Mouse (Mus musculus): ENCODE measurements at regions not wholly inside any gene's neighbourhood (a gene's known extent, or its start where the extent isn't known, plus 50 kb on each side); places are given as distances from the start of the nearest gene placed in this dataset.

- H3K4me1 ChIP-seq (ENCODE audit: control insufficient read depth, insufficient read depth, low read length): no peaks in the 10 kb centered on the region
- peak; percentile 18 for DNase-seq
- 48% methylated on average over 1 of the region's 1 CpGs for WGBS
- H3K4me3 ChIP-seq (replicated peaks; ENCODE audit: extremely low read depth, low read depth, low read length): no peak overlapping the region
- TF ChIP-seq POLR2A (IDR thresholded peaks at IDR 0.05; ENCODE audit: borderline replicate concordance, extremely low read depth, low read depth, low read length): no peak
- peak; percentile 75 for TF ChIP-seq CTCF (IDR thresholded peaks at IDR 0.05; ENCODE audit: insufficient read depth, low read length)
These were observed 312.5 kb upstream of the Mmadhc start for GRCm38 (mm10) chr2:50609086-50609485.

- H3K4me1 ChIP-seq (ENCODE audit: control insufficient read depth, insufficient read depth, low read length): no peaks in the 10 kb centered on the region
- H3K4me3 ChIP-seq (replicated peaks; ENCODE audit: extremely low read depth, low read depth, low read length): no peak overlapping the region
- 47% methylated on average over 6 of the region's 6 CpGs for WGBS
- DNase-seq: no peak
- no peak for TF ChIP-seq CTCF (IDR thresholded peaks at IDR 0.05; ENCODE audit: insufficient read depth, low read length)
- TF ChIP-seq POLR2A (IDR thresholded peaks at IDR 0.05; ENCODE audit: borderline replicate concordance, extremely low read depth, low read depth, low read length): no peak
These were observed 292.6 kb upstream of the Mmadhc start for GRCm38 (mm10) chr2:50589195-50589594.

GRCm38 (mm10) chr2:50588652-50589051 is 292.1 kb upstream of the Mmadhc start:
- DNase-seq: no peak
- Histone ChIP-seq H3K4me3 (replicated peaks; ENCODE audit: extremely low read depth, low read depth, low read length) (no peak overlapping the region), H3K4me1 (ENCODE audit: control insufficient read depth, insufficient read depth, low read length) (no peaks in the 10 kb centered on the region)
- WGBS: 61% methylated on average over 6 of the region's 6 CpGs
- TF ChIP-seq CTCF (IDR thresholded peaks at IDR 0.05; ENCODE audit: insufficient read depth, low read length) (no peak), POLR2A (IDR thresholded peaks at IDR 0.05; ENCODE audit: borderline replicate concordance, extremely low read depth, low read depth, low read length) (no peak)

- WGBS: 73% methylated on average over 6 of the region's 6 CpGs
- H3K4me1 ChIP-seq (ENCODE audit: control insufficient read depth, insufficient read depth, low read length): no peaks in the 10 kb centered on the region
- H3K4me3 ChIP-seq (replicated peaks; ENCODE audit: extremely low read depth, low read depth, low read length): no peak overlapping the region
- no peak for DNase-seq
- TF ChIP-seq CTCF (IDR thresholded peaks at IDR 0.05; ENCODE audit: insufficient read depth, low read length) (no peak), POLR2A (IDR thresholded peaks at IDR 0.05; ENCODE audit: borderline replicate concordance, extremely low read depth, low read depth, low read length) (no peak)
These were observed 289.9 kb upstream of the Mmadhc start for GRCm38 (mm10) chr2:50586321-50587050.

GRCm38 (mm10) chr2:50579620-50580019 is 283.0 kb upstream of the Mmadhc start:
- no peak for TF ChIP-seq POLR2A (IDR thresholded peaks at IDR 0.05; ENCODE audit: borderline replicate concordance, extremely low read depth, low read depth, low read length)
- no peak for TF ChIP-seq CTCF (IDR thresholded peaks at IDR 0.05; ENCODE audit: insufficient read depth, low read length)
- WGBS: 71% methylated on average over 2 of the region's 2 CpGs
- no peak for DNase-seq
- Histone ChIP-seq H3K4me1 (ENCODE audit: control insufficient read depth, insufficient read depth, low read length) (no peaks in the 10 kb centered on the region), H3K4me3 (replicated peaks; ENCODE audit: extremely low read depth, low read depth, low read length) (no peak overlapping the region)

GRCm38 (mm10) chr2:50578278-50579043 is 281.9 kb upstream of the Mmadhc start:
- H3K4me3 ChIP-seq (replicated peaks; ENCODE audit: extremely low read depth, low read depth, low read length): no peak overlapping the region
- WGBS: 58% methylated on average over 6 of the region's 6 CpGs
- TF ChIP-seq CTCF (IDR thresholded peaks at IDR 0.05; ENCODE audit: insufficient read depth, low read length): no peak
- TF ChIP-seq POLR2A (IDR thresholded peaks at IDR 0.05; ENCODE audit: borderline replicate concordance, extremely low read depth, low read depth, low read length): no peak
- H3K4me1 ChIP-seq (ENCODE audit: control insufficient read depth, insufficient read depth, low read length): no peaks in the 10 kb centered on the region
- DNase-seq: no peak

DNA sequence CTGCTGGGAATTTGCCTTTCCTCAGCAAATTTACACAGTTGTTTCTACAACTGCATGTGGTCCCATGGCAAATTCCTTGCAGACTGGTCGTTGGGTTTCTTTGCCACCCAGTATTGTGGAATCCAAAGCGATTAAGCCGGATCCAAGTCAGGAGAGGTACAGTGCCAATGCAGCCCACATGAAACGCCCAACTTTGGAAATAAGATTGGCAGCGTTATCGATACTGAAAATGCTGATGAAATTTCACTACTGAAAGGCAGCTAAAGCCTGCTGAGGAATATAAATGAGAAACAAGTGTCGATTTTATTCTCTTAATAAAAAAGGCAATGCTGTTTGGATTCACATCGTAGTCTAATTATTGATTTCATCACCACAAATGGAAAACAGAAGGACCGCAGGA is 281.1 kb upstream of the Mmadhc start:
- TF ChIP-seq POLR2A (IDR thresholded peaks at IDR 0.05; ENCODE audit: borderline replicate concordance, extremely low read depth, low read depth, low read length) (no peak), CTCF (IDR thresholded peaks at IDR 0.05; ENCODE audit: insufficient read depth, low read length) (no peak)
- WGBS: 88% methylated on average over 9 of the region's 9 CpGs
- Histone ChIP-seq H3K4me1 (ENCODE audit: control insufficient read depth, insufficient read depth, low read length) (no peaks in the 10 kb centered on the region), H3K4me3 (replicated peaks; ENCODE audit: extremely low read depth, low read depth, low read length) (no peak overlapping the region)
- no peak for DNase-seq

- H3K4me3 ChIP-seq (replicated peaks; ENCODE audit: extremely low read depth, low read depth, low read length): no peak overlapping the region
These were observed 276.9 kb upstream of the Mmadhc start for GRCm38 (mm10) chr2:50573455-50573854.

DNA sequence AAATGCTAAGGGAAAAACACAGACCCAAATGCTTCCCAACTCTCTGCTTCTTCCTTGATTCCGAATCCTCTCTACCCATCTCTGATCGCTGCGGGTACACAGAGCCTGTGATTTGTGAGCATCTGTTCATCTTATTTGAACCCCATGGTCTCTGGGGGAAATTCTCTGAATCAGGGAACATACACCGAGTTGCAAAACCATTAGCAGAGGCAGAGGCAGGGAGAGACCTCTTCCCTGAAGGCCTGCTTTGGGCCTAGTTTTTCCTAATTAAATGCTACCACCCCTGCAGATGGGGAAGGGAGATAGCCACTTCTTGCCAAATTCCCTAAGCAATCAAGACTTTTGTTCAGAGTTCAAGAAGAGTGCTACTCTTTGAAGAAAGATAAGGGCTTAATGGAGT is 274.4 kb upstream of the Mmadhc start:
- Histone ChIP-seq H3K4me1 (ENCODE audit: control insufficient read depth, insufficient read depth, low read length) (no peaks in the 10 kb centered on the region), H3K4me3 (replicated peaks; ENCODE audit: extremely low read depth, low read depth, low read length) (no peak overlapping the region)
- DNase-seq: no peak
- WGBS: 84% methylated on average over 4 of the region's 4 CpGs
- TF ChIP-seq POLR2A (IDR thresholded peaks at IDR 0.05; ENCODE audit: borderline replicate concordance, extremely low read depth, low read depth, low read length) (no peak), CTCF (IDR thresholded peaks at IDR 0.05; ENCODE audit: insufficient read depth, low read length) (no peak)

More at GRCm38 (mm10) chr2:50573455-50573854, 276.9 kb upstream of the Mmadhc start:
- no peaks in the 10 kb centered on the region for H3K4me1 ChIP-seq (ENCODE audit: control insufficient read depth, insufficient read depth, low read length)
- TF ChIP-seq CTCF (IDR thresholded peaks at IDR 0.05; ENCODE audit: insufficient read depth, low read length): no peak
- TF ChIP-seq POLR2A (IDR thresholded peaks at IDR 0.05; ENCODE audit: borderline replicate concordance, extremely low read depth, low read depth, low read length): no peak
- WGBS: 46% methylated on average over 3 of the region's 3 CpGs
- no peak for DNase-seq

All from lung, adult 2 months (tissue).